Mouse (Mus musculus) retina, embryonic 14.5 days (tissue): ENCODE data around the gene Ryr1.
"Not testable (repeated sequence)": the region's sequence is repeated elsewhere in the genome, so short reads cannot be mapped to it uniquely, and the experiment has no call there.

ENCODE experiments used
- DNase-seq: peaks from one replicate; pipeline ENCODE4 v3.0.0-alpha.2; 2015; ENCODE audit warnings: low spot score

The Ryr1 gene

DNA sequence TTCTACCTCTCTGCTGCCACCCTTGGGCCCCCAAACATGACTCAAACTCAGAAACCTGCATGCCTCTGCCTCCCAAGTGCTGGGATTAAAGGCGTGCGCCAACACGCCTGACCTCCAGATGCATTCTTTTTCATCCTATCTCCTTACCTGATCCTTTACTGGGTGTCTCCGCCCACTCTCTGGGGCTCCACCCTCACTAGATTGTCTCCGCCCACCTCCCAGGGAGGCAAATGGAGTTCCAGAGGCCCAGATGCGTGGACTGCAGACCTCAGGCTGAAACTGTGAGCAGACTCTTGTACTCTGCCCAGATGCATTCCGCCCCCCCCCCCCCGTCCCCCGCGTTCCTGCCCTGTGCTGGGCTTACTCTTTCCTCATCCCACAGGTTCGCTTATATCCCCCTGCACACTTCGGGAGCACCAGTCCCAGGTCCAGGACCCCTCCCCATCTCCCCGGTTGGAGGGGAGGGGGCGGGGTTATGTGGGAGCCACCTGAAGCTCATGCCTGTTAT is 134.2 kb downstream of the Ryr1 start:
- DNase-seq, result no peak

DNA sequence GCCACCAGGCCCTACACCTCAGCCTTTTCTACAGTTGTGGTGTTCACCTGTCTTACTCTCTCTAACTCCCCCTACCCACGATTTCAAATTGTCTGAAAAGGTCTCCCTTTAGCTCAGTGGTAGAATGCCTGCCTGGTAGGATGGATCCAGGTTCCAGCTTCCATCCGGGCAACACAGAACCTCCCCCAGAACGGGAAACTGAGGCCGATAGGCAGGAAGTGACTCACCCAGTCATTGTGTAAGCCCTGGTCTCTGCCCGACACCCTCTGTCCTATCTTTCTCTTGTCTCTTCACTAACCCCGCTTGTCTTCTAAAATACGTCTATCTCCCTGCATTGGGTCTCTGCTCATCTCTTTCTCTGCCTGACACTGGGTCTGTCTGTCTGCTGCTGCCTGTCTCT is 139.8 kb downstream of the Ryr1 start:
- no peak for DNase-seq

DNA sequence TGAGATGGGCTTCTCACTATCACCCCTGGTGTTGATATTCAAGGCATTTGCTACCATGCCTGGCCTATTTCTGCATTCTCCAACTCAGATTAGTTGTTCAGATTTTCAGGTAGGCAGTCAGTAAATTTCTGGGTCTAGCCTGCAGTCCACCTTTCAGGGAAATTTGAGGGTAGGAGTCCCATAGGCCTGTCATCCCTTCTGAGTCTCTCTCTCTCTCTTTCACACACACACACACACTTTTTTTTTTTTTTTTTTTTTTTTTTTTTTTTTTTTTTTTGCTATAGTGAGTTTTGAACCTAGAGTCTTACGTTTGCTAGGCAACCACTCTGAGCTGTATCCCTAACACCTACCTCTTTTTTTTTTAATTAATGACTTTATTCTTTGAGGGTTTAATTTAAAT is 140.5 kb downstream of the Ryr1 start:
- no peak for DNase-seq

DNA sequence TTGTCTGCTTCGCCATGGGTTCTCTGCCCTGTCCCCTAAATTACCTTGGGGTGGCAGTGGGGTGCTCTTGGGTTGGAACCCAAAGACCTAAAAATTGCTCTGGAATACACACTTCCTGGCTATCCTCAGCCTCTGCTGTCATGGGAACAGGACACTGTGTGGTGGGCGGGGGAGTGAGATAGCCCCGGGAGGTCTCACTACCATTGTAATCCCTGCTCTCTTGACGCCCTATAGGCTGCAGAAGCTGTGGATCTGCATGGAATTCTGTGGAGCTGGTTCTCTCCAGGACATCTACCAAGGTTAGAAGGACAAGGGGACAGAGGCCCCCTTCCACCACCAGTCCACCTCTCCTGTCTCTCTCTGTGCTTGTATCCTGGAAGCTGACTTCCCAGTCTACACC is 141.1 kb downstream of the Ryr1 start:
- DNase-seq, result no peak

DNA sequence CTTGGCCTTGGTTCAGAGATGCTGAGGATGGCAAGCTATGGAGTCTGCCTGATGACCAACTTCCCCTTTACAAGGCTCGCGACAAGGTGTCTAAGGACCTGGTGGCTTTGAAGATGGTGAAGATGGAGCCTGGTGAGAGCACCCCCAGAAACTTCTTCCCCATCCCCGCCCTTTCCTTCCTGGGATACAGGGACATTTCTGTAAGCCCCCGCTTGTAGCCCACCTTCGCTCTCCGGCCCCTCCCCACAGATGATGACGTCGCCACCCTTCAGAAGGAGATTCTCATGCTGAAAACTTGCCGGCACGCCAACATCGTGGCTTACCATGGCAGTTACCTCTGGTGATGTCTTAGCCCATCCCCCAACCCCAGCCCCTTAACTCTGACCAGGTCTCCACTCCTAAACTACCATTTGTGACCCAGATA is 141.8 kb downstream of the Ryr1 start:
- DNase-seq, result no peak

DNA sequence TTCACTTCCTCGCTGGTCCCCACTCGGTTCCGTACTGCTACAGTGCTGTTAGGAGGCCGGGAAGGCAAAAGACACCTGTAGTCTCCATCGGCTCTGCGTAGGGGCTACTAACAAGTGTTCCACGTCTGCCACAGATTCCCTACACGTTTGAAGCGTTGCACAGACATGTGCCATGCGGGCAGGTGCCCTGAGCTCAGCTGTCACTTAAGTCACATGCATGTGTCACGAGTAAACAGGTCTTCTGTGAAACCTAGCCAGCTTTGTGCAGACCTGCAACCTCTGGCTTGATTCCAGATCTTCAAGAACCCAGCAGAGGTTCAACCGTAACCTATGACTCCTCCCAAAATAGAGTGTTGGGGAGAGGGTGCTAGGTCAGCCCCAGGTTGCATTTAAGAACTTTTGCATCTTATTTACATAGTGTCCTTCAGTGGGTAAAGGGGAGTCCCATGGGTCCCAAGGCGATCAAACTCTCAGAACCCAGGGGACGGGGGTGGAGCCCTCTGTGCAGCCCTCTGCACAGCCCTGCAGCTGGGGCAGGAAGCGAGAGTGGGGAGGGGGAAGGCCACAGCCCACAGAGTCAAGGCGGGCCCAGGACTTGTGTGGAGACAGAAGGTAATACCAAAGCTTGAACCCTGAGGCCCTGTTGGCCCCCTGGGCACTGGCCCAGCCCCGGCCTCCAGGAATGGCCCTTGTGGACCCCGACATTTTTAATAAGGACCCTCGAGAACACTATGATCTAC is 142.5 kb downstream of the Ryr1 start:
- no peak for DNase-seq

DNA sequence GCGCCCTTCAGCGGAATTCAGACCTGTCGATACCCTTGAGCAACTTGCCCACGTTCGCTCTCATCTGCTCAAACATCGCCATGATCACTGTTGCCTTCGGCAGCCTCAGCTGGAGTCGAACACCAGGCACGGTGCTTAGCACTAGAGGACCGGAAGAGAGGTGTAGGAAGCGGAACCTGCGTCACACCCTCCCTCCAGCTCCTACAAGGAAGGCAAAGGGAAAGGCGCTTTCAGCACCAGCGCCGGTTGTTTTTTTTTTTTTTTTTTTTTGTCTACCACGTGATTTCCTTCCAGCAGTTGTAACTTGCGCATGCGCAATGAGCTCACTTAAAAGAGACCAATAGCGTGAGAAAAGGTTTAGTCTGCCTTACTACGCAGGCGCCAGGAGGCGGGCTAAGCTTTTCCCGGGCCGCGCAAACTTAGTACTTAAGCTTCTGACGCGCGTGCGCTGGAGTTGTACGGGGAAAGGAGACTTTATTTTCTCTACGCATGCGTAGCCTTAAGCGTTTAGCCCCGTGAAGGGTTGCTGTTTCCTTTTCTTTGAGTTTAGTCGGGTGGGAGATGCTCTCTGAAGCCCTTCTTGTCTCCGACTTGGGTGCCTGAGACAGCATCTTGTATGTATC is 143.2 kb downstream of the Ryr1 start, which contains the start of the genes Eif3k and Map4k1:
Gene Eif3k (minus strand): TSS at position 214 of the 623 bp plus-strand sequence.
Gene Map4k1 (plus strand): TSS at position 400 of the 623 bp plus-strand sequence.
- DNase-seq, result peak; percentile 100

DNA sequence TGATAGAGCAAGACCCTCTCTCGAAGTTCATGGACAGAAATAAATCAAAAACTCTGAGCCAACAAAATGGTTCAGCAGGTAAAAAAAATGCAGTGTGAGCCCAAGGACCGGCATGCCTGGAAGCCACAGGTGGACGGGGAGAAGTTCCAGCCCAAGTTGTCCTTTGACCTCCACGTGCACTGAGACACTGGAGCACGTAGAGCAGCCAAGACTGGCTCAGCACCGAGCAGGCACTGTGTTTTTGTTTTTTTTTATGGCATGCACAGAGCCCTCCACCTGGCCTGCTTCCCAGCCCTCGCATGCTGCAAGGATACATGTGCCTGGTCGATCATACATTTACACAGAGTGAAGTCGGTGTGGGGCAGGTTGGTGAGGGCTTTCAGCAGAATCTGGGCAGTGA is 147.4 kb downstream of the Ryr1 start:
- no peak for DNase-seq

DNA sequence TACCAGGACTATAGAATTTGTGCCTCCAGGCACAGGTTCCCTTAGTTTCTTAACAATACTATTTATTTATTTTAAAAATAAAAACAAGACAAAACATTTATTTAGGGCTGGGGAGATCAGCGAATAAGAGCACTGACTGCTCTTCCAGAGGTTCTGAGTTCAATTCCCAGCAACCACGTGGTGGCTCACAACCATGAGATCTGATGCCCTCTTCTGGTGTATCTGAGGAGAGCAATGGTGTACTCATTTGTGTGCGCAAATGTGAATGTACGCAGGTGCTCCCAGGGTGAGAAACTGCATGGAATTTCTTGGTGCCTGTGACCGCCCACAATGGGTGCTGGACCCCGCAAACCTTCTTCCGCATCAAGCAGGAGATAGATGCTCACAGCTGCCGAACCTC is 152.0 kb downstream of the Ryr1 start:
- DNase-seq, result no peak

DNA sequence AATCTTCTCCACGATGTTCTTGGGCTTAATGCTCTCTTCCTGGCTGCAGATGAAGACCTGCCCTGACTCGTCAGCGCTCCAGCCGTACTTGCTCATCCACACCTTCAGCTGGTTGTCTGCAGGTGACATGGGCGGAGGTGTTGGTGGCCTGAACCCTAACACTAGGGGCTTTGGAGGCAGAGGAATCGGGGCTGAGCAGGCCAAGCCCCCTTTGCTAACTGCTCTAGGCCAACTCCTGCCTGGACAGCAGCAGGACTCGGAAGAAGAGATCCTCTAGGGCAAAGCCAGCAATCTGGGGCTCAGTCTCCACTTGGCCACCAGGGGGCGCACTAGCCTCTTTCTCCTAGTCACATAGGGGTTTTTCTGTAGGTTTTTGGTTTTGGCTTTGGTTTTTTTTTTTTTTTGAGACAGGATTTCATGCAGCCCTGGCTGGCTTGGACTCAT is 152.4 kb downstream of the Ryr1 start:
- DNase-seq, result peak; percentile 90

DNA sequence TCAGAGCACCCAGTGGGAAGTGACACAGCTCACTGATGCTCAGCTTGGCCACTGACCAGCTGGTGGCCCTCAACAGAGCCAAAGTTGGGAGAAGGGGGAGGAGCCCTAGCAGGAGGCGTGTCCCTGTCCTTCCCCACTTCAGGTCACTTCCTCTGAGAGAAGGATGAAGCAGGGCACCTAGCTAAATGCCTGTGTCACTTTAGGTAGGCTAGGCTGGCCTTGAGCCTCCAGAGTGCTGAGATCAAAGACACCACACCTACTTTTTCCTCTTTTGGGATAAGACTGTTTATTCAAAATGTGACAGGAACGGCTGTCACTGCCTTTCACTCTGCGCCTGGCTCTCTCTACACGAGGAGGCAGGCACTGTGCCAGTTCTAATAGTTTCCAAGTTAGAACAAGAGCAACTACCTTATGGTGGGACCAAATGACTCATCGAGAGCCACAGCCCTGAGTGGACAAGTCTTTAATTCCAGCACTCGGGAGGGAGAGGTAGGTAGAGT is 153.2 kb downstream of the Ryr1 start:
- no peak for DNase-seq

DNA sequence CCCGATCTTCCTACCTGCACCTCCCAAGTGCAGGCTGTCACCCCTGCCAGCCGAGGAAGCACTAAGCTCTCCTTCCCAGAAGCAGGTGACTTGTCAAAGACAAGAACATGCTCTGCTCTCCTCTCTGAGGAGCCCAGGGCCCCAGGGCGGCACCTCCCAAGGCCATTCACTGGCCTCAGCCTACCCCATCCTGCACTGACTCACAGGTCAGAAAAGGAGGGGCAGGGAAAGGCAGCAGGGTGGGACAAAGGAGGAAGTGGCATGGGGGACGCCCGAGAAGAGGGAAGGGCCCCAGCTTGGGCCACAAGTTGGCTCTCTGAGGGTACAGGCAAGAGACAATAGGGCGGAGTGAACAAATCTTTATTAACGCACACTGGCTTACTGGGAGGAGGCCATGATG is 153.9 kb downstream of the Ryr1 start:
- DNase-seq, result no peak

DNA sequence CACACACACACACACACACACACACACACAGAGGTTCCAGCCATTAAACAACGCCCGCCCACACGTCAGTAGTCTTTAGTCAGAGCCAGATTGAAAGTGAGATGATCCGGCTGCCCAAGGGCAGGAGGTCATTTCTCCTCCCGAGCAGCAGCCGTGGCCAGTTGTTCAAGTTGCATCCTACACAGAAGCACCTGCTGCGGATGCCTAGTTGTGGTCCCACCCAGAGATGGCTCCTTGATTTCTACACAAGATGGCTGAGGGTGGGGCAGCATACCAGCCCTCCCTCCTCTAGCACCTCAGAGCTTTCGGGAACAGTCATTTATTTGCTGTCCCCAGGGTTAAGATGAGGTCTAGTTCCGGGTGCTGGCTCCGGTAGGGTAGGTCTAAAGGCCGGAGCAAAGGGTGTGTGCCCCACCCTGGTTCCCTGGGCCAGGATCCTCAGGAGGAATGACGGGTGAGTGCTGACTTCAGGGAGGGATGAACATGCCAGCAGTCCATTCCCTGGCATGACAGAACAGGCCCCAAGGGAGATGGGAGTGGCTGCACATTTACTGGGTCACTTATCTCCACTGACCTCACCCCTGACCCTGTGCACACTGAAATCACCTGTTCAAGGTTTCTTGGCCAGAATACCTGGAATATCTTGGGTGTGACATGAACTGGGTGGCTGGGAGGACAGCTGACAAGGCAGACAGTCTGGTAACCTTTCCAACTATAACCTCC is 155.1 kb downstream of the Ryr1 start:
- DNase-seq, result no peak

DNA sequence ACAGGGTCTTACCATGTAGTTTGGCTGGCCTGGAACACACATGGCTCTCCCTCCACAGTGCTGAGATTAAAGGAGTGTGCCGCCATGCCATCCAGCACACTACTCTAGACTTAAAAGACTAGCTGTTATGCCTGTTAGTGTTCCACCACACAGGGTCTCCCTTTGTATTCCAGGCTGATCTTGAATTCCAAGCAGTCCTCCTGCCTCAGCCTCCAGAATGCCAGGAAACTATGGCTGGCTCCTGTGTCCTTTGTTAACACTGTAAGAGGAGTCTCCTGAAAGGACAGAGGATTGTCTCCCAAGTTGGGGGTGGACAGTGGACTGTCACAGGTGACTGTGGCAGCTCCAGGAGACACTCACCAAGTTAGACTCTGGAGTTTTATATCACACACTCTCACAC is 155.7 kb downstream of the Ryr1 start:
- no peak for DNase-seq

DNA sequence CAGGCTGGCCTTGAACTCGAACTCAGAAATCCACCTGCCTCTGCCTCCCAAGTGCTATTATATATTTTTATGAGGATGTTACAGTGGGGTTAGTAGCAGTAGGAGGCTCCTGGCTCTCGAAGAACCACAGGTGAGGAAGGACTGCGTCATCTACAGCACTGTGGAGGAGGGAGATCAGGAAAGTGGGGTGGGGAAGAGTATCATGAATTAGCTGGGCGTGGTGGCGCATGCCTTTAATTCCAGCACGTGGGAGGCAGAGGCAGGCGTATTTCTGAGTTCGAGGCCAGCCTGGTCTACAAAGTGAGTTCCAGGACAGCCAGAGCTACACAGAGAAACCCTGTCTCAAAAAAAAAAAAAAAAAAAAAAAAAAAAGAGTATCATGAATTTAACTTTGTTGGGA is 156.9 kb downstream of the Ryr1 start:
- not testable (repeated sequence) for DNase-seq

DNA sequence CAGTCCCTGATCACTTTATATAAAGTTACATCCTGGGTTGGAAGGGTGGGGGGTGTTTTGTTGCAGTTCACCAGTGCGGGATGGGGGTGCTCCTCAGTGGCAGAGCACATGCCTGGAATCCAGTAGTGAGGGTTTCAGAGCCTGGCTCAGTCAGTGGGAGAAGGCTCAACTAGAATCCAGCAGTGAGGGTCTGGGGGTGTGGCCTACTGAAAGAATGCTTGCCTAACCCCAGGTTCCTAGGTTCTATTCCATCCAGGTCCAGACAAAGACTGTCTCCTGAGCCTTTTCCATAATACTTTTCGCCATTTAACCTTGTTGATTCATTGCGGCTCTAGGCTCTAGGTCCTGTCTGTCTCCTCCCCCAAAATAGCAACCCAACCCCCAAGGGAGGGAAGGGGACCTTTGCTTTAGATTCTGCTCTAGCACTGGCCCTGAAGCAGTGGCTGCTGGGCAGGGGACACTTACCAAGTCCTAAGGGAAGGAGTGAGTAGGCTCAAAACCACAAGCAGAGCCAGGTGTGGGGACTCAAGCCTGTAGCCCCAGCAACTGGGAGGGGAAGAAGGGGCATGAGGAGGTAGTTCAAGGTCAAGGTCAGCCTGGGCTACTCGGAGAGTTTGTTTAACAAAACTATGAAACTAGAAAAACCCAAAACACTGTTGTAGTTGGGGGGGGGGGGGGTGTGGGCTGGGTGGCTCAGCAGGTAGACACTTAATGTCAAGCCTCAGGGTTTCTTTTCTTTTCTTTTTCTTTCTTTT is 158.1 kb downstream of the Ryr1 start:
- DNase-seq, result no peak

DNA sequence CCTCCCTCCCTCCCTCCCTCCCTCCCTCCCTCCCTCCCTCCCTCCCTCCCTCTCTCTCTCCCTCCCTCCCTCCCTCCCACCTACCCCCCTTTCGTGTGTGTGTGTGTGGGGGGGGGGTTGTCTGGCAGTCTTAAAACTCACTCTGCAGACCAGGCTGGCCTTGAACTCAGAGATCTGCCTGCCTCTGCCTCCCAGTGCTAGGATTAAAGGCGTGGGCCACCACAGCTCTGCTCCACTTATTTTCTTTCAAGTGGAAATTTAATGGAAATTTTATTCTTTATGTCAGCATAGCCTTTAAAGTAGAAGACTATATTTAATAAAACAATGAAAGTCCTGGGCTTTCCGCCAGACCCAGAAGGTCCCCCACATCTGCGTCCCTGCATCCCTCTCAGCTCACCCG is 158.8 kb downstream of the Ryr1 start:
- no peak for DNase-seq

DNA sequence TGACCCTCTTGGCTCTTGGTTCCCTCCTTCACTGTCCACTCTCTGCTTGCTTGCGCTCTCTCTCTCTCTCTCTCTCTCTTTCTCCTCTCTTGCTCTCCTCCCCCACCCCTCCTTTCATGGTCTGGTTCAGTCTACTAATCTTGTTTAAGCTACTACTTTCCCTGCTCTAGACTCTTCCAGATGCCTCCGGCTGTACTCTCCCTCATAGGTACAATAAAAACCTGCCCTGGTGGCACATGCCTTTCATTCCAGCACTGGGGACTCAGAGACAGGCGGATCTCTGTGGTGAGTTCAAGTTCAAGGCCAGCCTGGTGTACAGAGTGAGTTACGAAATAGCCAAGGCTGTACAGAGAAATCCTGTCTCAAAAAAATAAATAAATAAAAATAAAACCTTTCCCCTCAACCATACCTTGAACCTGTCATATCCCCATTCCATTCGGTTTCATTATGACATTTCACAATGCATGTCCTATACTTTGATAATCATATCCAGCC is 159.6 kb downstream of the Ryr1 start:
- DNase-seq, result no peak

DNA sequence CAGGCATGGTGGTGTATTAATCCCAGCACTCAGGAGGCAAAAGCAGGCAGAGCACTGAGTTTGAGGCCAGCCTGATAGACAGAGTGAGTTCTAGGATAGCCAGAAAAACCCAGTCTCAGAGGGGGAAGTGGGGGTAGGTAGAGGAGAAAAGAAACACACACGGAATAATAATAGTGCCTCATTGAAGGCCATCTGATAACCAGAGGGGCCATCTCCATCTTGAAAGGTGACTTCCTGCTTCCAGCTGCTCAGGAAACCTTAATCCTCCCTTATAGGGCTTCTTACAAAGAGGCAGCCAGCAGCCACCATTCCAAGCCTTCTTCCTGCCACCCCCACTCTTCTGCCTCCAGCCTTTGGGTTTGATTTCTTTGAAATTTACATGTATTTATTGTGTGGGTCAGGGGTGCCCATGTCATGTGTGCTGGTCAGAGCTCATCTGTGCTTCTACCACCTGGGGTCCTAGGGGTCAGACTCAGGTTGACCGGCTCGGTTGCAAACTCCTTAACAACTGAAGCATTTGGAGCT is 161.5 kb downstream of the Ryr1 start:
- DNase-seq, result no peak

DNA sequence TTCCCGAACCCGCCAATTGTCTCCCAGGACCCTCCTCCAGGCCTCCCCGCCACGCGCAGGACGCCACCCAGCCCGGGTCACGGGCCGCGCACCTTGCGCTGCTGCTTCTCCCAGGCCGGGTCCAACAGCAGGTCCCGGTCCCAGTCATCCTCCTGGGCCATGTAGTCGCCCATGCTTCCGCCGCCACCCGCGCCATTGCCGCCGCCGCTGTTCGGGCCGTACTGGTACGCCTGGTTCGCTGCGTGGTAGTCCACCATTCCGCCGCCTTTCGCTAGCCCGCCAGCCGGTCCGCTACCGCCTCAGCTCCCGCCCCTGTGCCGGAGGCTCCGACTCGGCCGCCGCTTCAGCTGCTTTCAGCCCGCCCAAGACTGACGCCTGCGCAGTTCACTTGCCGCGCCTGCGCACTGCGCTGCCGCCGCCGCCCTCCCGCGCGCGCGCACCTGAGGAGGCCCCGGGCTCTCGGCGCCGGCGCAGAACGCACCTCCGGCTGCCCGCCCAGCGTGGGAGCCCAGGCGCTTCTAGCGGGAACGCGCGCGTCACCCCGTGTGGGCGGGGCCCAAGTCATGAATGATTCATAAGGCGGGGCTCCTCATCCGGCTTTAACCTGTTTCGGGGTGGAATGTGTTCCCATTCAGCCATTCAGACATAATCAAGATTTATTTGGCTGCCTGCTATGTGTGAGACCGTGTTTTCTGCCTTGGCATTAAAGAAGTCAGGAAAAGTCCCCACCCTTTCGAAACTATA is 162.9 kb downstream of the Ryr1 start, which contains the start of gene Actn4:
Gene Actn4 (minus strand): TSS at position 414 of the 744 bp plus-strand sequence.
- peak; percentile 99 for DNase-seq

DNA sequence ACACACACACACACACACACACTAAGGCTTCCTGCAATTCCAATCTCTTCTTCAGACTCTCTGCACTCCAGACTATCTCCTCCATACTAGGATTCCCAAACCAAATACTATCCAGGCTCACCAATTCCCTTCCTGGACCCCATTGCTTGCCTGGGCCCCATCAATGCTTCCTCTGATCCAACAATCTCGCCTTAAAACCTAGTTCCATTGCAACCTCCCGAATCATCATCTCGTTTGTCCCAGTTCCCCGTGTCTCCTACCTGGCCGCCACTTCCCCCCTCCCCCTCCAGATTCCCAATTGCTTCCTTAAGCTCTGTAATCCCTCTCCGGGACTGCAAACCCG is 163.4 kb downstream of the Ryr1 start:
- DNase-seq, result no peak
